Mouse (Mus musculus) myocyte (in vitro differentiated cells): Measurements from ENCODE around the gene Gtf3c6. TPM values are rescaled to one million over a fixed set of nuclear protein-coding genes. Genes with fewer than 3 reads are reported as not detected.

ENCODE experiments used
- H3K27me3 ChIP-seq: one replicate; pipeline ENCODE4 v1.6.1; 2011; ENCODE audit not compliant: control insufficient read depth, insufficient read depth, insufficient read length
- H3K36me3 ChIP-seq: one replicate; pipeline ENCODE4 v1.6.1; 2011; ENCODE audit not compliant: control insufficient read depth, insufficient read depth
- H3K4me2 ChIP-seq: one replicate; pipeline ENCODE4 v1.6.1; 2011; ENCODE audit warnings: low read depth, control low read depth
- H3K4me3 ChIP-seq: one replicate; pipeline ENCODE4 v1.5.1; 2011; ENCODE audit warnings: mild to moderate bottlenecking, control low read depth, moderate library complexity
- H3K79me2 ChIP-seq: one replicate; pipeline ENCODE4 v1.6.1; 2011; ENCODE audit not compliant: control insufficient read depth, insufficient read depth
- H3ac ChIP-seq: one replicate; pipeline ENCODE4 v1.6.1; 2011; ENCODE audit not compliant: control insufficient read depth, insufficient read length
- CEBPB ChIP-seq: IDR thresholded peaks from 2 replicates; pipeline ENCODE4 v1.6.1; 2011; ENCODE audit warnings: mild to moderate bottlenecking, moderate library complexity; ENCODE audit not compliant: poor library complexity, insufficient read depth, severe bottlenecking
- E2F4 ChIP-seq: IDR thresholded peaks from one replicate; pipeline ENCODE4 v1.6.1; 2011; ENCODE audit warnings: mild to moderate bottlenecking, control low read depth, moderate library complexity; ENCODE audit not compliant: insufficient read depth
- MAX ChIP-seq: IDR thresholded peaks from one replicate; pipeline ENCODE4 v1.6.1; 2011; ENCODE audit warnings: low read depth, mild to moderate bottlenecking, control low read depth
- MYOD1 ChIP-seq, 3 experiments: IDR thresholded peaks; one replicate each; pipeline ENCODE4 v1.6.1; 2011; ENCODE audit warnings: control low read depth in 2 of 3, low read depth in 2 of 3, mild to moderate bottlenecking in 2 of 3, moderate library complexity in 1 of 3; ENCODE audit not compliant: insufficient read length in 2 of 3, control insufficient read depth in 1 of 3
- MYOG ChIP-seq, 3 experiments: IDR thresholded peaks; one replicate each; pipeline ENCODE4 v1.6.1; 2011; ENCODE audit warnings: control low read depth in 2 of 3, low read depth in 2 of 3, mild to moderate bottlenecking in 2 of 3; ENCODE audit not compliant: insufficient read length in 2 of 3, control insufficient read depth in 1 of 3, insufficient read depth in 1 of 3
- POLR2A ChIP-seq: IDR thresholded peaks from one replicate; pipeline ENCODE4 v1.6.1; 2011; ENCODE audit warnings: low read depth, mild to moderate bottlenecking, control low read depth, moderate library complexity; ENCODE audit not compliant: insufficient read length
- POLR2AphosphoS2 ChIP-seq: IDR thresholded peaks from one replicate; pipeline ENCODE4 v1.6.1; 2011; ENCODE audit warnings: low read depth, control low read depth; ENCODE audit not compliant: insufficient read length
- REST ChIP-seq: IDR thresholded peaks from one replicate; pipeline ENCODE4 v1.6.1; 2011; ENCODE audit warnings: mild to moderate bottlenecking, control low read depth, moderate library complexity; ENCODE audit not compliant: insufficient read depth, insufficient read length
- SRF ChIP-seq: IDR thresholded peaks from one replicate; pipeline ENCODE4 v1.6.1; 2011; ENCODE audit warnings: low read depth; ENCODE audit not compliant: control insufficient read depth, insufficient read length
- TCF12 ChIP-seq: IDR thresholded peaks from one replicate; pipeline ENCODE4 v1.6.1; 2011; ENCODE audit warnings: mild to moderate bottlenecking, control low read depth; ENCODE audit not compliant: poor library complexity, insufficient read depth, severe bottlenecking
- TCF3 ChIP-seq: IDR thresholded peaks from one replicate; pipeline ENCODE4 v1.6.1; 2011; ENCODE audit warnings: low read depth, control low read depth; ENCODE audit not compliant: insufficient read length
- USF1 ChIP-seq: IDR thresholded peaks from one replicate; pipeline ENCODE4 v1.6.1; 2011; ENCODE audit warnings: low read depth, mild to moderate bottlenecking, control low read depth, moderate library complexity
- polyA plus RNA-seq: library from polyadenylated mRNA; unstranded; fragments of >200 nt; fragmentation: generic; extraction: Trizol; gene quantifications from one replicate; pipeline ENCODE4 v1.2.1, GENCODE M21; 2012; ENCODE audit warnings: missing spikeins

The Gtf3c6 gene
- polyA plus RNA-seq, 1 experiment = 24.5 TPM

GRCm38 (mm10) chr10:40292640-40293039, 34.7 kb upstream of the Gtf3c6 start:
- Histone ChIP-seq H3K4me3 (no peak overlapping the region), H3K36me3 (no peaks in the 10 kb centered on the region), H3K4me2 (peak overlapping the region; percentile 33), H3K79me2 (peaks cover 60% of the 10 kb centered on the region), H3ac (no peak overlapping the region), H3K27me3 (no peaks in the 10 kb centered on the region)
- no peak for TF ChIP-seq USF1
- no peak for TF ChIP-seq TCF12
- no peak for TF ChIP-seq MYOG (IDR thresholded peaks at IDR 0.05; ENCODE audit: control insufficient read depth in 1 of 3, insufficient read depth in 1 of 3, insufficient read length in 2 of 3, low read depth in 2 of 3)
- TF ChIP-seq SRF = no peak
- no peak for TF ChIP-seq CEBPB
- no peak for TF ChIP-seq MYOD1 (IDR thresholded peaks at IDR 0.05; ENCODE audit: control insufficient read depth in 1 of 3, insufficient read length in 2 of 3, low read depth in 2 of 3)
- TF ChIP-seq REST = no peak
- no peak for TF ChIP-seq POLR2A
- TF ChIP-seq TCF3 = no peak
- no peak for TF ChIP-seq POLR2AphosphoS2
- no peak for TF ChIP-seq MAX

- Histone ChIP-seq H3K4me3 (no peak overlapping the region), H3K36me3 (peaks cover 16% of the 10 kb centered on the region), H3K79me2 (peaks cover 4% of the 10 kb centered on the region), H3ac (no peak overlapping the region), H3K27me3 (no peaks in the 10 kb centered on the region), H3K4me2 (no peak overlapping the region)
- no peak for TF ChIP-seq TCF3
- TF ChIP-seq POLR2A = no peak
These were observed 28.9 kb upstream of the Gtf3c6 start for GRCm38 (mm10) chr10:40286767-40287166.

GRCm38 (mm10) chr10:40285571-40285970, 27.7 kb upstream of the Gtf3c6 start:
- Histone ChIP-seq H3K36me3 (peaks cover 16% of the 10 kb centered on the region), H3K4me2 (no peak overlapping the region), H3K4me3 (no peak overlapping the region), H3K27me3 (no peaks in the 10 kb centered on the region), H3ac (no peak overlapping the region), H3K79me2 (no peaks in the 10 kb centered on the region)
- no peak for TF ChIP-seq CEBPB
- no peak for TF ChIP-seq POLR2AphosphoS2
- no peak for TF ChIP-seq E2F4
- TF ChIP-seq TCF3 = no peak
- TF ChIP-seq MAX = no peak
- no peak for TF ChIP-seq REST
- no peak for TF ChIP-seq MYOG (IDR thresholded peaks at IDR 0.05; ENCODE audit: control insufficient read depth in 1 of 3, insufficient read depth in 1 of 3, insufficient read length in 2 of 3, low read depth in 2 of 3)
- no peak for TF ChIP-seq MYOD1 (IDR thresholded peaks at IDR 0.05; ENCODE audit: control insufficient read depth in 1 of 3, insufficient read length in 2 of 3, low read depth in 2 of 3)

GRCm38 (mm10) chr10:40284997-40285396, 27.1 kb upstream of the Gtf3c6 start:
- TF ChIP-seq MAX (no peak), CEBPB (no peak), E2F4 (no peak), TCF3 (no peak), TCF12 (no peak), REST (no peak), POLR2AphosphoS2 (no peak), MYOG (IDR thresholded peaks at IDR 0.05; ENCODE audit: control insufficient read depth in 1 of 3, insufficient read depth in 1 of 3, insufficient read length in 2 of 3, low read depth in 2 of 3) (no peak)
- no peak overlapping the region for H3K4me2 ChIP-seq
- no peak overlapping the region for H3K4me3 ChIP-seq

GRCm38 (mm10) chr10:40284179-40284831, 26.4 kb upstream of the Gtf3c6 start:
- Histone ChIP-seq H3ac (no peak overlapping the region), H3K79me2 (no peaks in the 10 kb centered on the region), H3K4me3 (no peak overlapping the region), H3K36me3 (peaks cover 16% of the 10 kb centered on the region), H3K27me3 (no peaks in the 10 kb centered on the region), H3K4me2 (no peak overlapping the region)
- TF ChIP-seq MYOG (IDR thresholded peaks at IDR 0.05; ENCODE audit: control insufficient read depth in 1 of 3, insufficient read depth in 1 of 3, insufficient read length in 2 of 3, low read depth in 2 of 3) (no peak), TCF12 (no peak), TCF3 (no peak), E2F4 (no peak), USF1 (no peak), REST (no peak), CEBPB (no peak), POLR2A (no peak), MAX (no peak), SRF (no peak), MYOD1 (IDR thresholded peaks at IDR 0.05; ENCODE audit: control insufficient read depth in 1 of 3, insufficient read length in 2 of 3, low read depth in 2 of 3) (no peak), POLR2AphosphoS2 (no peak)

More at GRCm38 (mm10) chr10:40284997-40285396, 27.1 kb upstream of the Gtf3c6 start:
- H3ac ChIP-seq = no peak overlapping the region
- peaks cover 16% of the 10 kb centered on the region for H3K36me3 ChIP-seq
- no peaks in the 10 kb centered on the region for H3K27me3 ChIP-seq
- no peaks in the 10 kb centered on the region for H3K79me2 ChIP-seq
